Mouse (Mus musculus): Measurements from ENCODE around the gene Ighmbp2. TPM values are rescaled to one million over a fixed set of nuclear protein-coding genes. Genes with fewer than 3 reads are reported as not detected.

Ighmbp2 gene
- 2.9 TPM for polyA plus RNA-seq (2014; fragmentation: Illumina TruSeq; extraction: RNeasy Lipid Tissue Mini Kit (QIAGEN cat#74804); ENCODE audit: low read depth, low replicate concordance)

DNA sequence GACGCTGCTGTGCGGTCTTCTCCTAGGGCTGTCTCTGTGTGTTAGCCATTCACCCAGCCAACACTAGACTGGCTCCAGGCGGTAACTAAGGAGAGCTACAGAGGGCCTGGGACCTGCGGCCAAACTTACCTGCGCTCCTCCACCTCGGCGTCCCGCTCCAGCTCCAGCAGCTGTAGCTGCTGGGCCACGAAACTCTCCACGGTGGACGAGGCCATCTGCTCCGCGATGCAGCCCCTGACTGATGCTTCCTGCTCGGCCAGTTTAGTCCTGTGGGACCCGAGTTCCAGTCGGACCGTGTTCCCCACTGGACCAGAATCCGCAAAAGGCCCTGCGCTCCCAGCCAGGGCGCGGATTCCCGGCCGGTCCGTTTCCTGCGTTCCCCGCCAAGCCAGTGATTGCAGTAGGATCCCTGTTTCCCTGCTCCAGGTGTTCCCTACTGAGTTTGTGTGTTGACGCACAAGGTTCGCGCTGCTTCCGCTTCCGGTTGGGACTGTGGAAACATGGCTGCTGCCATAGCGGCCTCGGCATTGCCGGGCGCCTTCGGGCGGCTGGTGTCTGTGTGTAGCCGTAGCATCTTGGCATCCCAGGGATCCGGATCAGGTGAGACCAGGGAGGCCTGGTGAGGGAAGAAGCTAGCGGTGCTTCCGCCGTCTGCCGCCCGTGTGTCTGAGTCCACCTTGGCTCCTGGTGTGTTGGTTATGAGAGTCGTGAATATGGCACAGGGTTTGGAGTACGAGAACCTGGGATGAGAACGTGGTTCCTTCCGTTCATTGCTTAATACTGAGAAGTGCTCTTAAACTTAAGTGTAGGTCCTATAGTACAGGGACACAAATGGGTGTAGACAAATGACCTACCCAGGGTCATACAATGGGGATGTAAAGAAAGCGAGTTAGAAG, at the start of gene Ighmbp2, which contains the start of gene Mrpl21:
Gene Ighmbp2 (minus strand): TSS at position 446 of the 896 bp plus-strand sequence.
Gene Mrpl21 (plus strand): TSS at position 330 of the 896 bp plus-strand sequence.

DNA sequence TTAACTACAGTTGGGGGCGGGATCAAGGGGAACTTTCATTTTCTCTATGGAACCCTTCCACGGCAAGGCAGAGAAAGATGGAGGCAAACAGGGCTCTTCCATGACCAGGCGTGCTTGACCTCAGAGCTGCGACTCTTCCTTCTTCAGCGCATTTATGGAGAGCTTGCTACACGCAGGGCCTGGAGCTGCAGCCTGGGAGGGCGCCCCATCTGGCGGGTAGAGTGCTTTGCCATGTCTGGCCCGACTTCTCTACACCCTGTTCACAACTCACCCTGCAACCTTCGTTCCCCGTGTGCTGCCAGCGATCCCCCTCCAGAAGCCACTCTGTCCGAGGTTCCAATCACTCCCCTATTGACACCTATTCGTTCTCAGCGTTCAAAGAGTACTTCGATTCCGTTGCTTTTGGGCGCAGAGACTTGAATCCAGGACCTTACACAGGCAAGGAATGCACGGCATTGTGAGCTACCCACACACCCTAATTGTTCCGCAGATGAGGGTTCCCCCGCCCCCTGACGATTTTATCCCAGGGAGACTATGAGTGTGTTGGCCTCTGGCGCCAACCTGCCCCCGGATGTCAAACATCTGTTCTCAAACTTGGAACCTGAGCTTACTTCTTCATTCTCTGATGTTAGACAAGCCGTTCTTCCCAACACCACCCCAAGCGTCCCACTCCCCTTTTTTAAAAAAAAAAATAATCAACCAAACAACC, 39.6 kb upstream of the Ighmbp2 start, which contains the start of gene Cpt1a:
Gene Cpt1a (plus strand): TSS at position 74 of the 709 bp plus-strand sequence.

Other genes starting within 250 kb of the Ighmbp2 start
- 106 TPM for gene Mrpl21, start 116 bp downstream of the Ighmbp2 start, polyA plus RNA-seq (2014; fragmentation: Illumina TruSeq; extraction: RNeasy Lipid Tissue Mini Kit (QIAGEN cat#74804); ENCODE audit: low read depth, low replicate concordance)
- gene Cpt1a, start 39.3 kb upstream of the Ighmbp2 start, polyA plus RNA-seq (2014; fragmentation: Illumina TruSeq; extraction: RNeasy Lipid Tissue Mini Kit (QIAGEN cat#74804); ENCODE audit: low read depth, low replicate concordance) = 29.6 TPM
- gene Tesmin, start 105.8 kb upstream of the Ighmbp2 start, polyA plus RNA-seq (2014; fragmentation: Illumina TruSeq; extraction: RNeasy Lipid Tissue Mini Kit (QIAGEN cat#74804); ENCODE audit: low read depth, low replicate concordance) = 3.0 TPM
- not detected for gene Gal, start 131.5 kb upstream of the Ighmbp2 start, polyA plus RNA-seq (2014; fragmentation: Illumina TruSeq; extraction: RNeasy Lipid Tissue Mini Kit (QIAGEN cat#74804); ENCODE audit: low read depth, low replicate concordance)

Data from heart, adult 10 weeks (tissue).